Mouse (Mus musculus) heart, adult 8-10 months (tissue): ENCODE measurements at regions not wholly inside any gene's neighbourhood (a gene's known extent, or its start where the extent isn't known, plus 50 kb on each side); places are given as distances from the start of the nearest gene placed in this dataset.

Experiments used
- DNase-seq: peaks from one replicate; pipeline ENCODE4 v3.0.0; 2022; ENCODE audit warnings: low spot score

DNA sequence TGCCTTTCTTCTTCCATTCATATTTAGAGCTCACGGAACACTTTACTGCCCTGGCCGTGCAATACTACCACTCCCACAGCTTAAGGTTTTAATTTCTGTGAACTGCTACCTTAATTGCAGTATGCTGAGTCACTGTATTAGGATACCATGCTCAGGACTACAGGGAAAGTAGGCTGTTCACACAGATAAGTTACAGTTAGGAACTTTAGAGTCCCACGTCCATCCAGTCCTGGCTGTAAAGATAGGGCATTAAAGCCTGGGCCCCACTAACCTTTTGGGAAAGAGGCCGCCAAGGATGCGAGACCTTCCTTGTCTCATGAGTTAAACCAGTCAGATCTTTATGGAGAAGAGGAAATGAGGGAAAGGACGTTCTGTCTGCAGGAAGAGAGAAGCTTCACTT, 574.6 kb downstream of the Stpg2 start:
- DNase-seq, result no peak

DNA sequence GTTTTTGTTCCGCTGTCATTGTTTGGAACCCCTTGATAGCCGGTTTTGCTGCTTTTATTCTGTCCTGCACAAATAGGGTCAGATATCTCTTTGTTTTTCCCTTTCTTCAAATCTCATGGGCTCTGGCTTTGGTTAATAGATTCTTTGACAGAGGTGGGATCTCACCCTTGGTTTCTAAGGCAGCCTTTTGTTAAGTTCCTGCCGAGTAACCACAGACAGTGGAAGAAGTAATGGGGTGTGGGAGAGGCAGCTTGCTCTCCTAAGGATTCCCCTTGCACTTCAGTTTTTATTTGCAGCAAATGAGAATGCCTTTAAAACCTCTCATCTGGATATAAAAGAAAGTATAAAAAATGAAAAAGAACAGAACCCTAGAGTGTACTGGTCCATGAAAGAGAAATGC, 577.9 kb downstream of the Stpg2 start:
- DNase-seq, result no peak

- DNase-seq, result no peak
These were observed 581.0 kb downstream of the Stpg2 start for GRCm38 (mm10) chr3:139786510-139786909.

DNA sequence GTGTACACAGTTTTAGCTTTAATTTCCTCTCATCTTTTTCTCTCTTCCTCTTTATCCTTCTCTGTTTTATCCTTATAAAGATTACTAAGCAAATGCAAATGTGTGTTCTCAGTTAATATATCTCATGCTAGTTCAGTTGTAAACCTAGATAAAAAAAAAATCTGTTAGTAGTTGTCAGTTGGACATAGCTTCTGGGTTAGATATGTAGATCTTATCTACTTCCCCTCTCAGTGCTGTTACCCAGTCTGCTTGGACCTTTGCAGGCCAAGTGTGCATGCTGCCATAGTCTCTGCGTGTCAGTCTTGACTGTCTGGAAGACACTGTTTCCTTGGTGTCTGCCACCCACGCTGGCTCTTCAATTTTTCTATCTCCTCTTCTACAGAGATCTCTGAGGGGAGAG, 583.4 kb downstream of the Stpg2 start:
- DNase-seq, result no peak

- DNase-seq, result no peak
These were observed 591.2 kb downstream of the Stpg2 start for GRCm38 (mm10) chr3:139796685-139797084.

GRCm38 (mm10) chr3:139799059-139799458, 593.6 kb downstream of the Stpg2 start:
- no peak for DNase-seq

- peak; percentile 27 for DNase-seq
These were observed 597.5 kb downstream of the Stpg2 start for GRCm38 (mm10) chr3:139802716-139803710.

GRCm38 (mm10) chr3:139828014-139828413, 622.5 kb downstream of the Stpg2 start:
- DNase-seq, result no peak

DNA sequence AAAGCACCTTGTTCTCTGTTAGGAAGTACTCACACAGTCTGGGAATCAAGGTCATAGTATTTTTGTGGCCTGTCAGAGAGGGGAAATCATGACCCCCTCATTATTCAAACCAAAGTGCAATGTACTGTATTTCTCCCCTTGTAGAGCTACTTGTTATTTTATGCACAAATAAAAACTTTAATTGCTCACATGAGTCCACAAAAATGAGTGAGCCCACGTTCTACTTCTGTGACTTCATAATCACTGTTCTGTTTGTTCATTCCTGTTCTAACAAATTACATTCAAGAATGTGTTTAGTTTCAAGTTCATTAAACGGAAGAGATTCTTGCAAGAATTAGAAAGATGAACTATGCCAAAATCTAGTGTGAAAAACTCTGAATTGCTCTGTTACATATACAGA, 623.1 kb downstream of the Stpg2 start:
- DNase-seq, result no peak

GRCm38 (mm10) chr3:139832599-139832998, 627.1 kb downstream of the Stpg2 start:
- no peak for DNase-seq

DNA sequence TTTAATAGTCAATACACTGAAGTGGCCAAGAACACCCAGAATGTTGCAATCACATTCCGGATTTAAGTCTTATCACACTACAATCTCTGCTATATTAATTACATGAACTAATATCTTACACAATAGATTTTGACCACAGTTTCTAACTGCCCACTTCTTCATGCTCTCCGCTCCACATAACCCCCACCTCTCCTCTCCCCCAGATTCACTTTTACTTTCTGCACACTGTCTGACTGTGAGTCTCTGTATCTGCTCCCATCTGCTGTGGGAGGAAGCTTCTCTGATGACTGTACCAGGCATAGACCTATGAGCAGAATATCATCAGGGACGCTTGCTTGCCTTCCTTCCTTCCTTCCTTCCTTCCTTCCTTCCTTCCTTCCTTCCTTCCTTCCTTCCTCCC, 636.5 kb downstream of the Stpg2 start:
- DNase-seq, result no peak

- no peak for DNase-seq
These were observed 637.6 kb downstream of the Stpg2 start for GRCm38 (mm10) chr3:139842988-139843605.

DNA sequence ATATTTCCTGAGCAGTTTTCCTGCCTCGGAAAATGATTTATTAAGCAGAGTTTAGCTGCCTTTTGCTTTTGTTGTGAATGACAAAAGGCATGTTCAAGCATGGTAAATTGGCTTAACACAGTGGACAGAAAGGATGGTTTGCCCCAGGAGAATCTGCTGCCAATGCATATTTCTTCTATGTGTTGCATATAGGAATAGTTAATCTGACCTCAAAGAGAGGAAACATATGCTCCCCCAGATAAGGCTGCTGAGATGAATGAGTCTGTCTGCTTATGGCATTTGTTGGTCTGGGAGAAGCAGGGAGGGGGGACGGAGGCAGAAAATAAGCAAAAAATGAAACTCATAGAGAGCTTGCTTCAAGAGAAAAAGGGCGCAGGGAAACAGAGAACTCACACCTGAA, 638.9 kb downstream of the Stpg2 start:
- no peak for DNase-seq

GRCm38 (mm10) chr3:139847826-139848225, 642.3 kb downstream of the Stpg2 start:
- no peak for DNase-seq

GRCm38 (mm10) chr3:139859966-139860635, 654.6 kb downstream of the Stpg2 start:
- DNase-seq, result no peak

GRCm38 (mm10) chr3:139860831-139861371, 655.4 kb downstream of the Stpg2 start:
- no peak for DNase-seq

GRCm38 (mm10) chr3:139866329-139866728, 660.8 kb downstream of the Stpg2 start:
- DNase-seq, result no peak

GRCm38 (mm10) chr3:139867030-139867429, 661.5 kb downstream of the Stpg2 start:
- no peak for DNase-seq

DNA sequence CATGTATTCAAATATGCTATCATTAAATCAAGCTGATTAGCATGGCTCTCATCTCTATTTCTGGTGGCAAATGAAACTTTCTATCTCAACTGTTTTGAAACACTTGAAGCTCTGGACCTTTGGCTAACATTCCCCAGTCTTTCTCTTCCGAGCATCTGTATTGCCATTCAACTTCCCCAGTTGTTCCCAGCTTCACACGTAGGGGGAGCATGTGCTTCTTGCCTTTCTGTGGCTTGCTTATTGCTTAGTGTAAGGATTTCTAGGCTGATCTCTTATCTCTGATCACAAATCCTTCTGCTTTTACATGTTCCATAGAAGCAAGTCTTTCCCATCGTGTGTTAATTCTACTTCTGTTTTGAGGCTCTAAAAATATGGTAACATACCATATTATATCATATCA, 662.0 kb downstream of the Stpg2 start:
- DNase-seq, result no peak

GRCm38 (mm10) chr3:139869779-139870178, 664.3 kb downstream of the Stpg2 start:
- no peak for DNase-seq

- DNase-seq, result no peak
These were observed 680.7 kb downstream of the Stpg2 start for GRCm38 (mm10) chr3:139885942-139886860.
